Mouse (Mus musculus) lung, embryonic 14.5 days (tissue): ENCODE data around the gene Clasrp. TPM values are rescaled to one million over a fixed set of nuclear protein-coding genes. Genes with fewer than 3 reads are reported as not detected.

Source experiments
- ATAC-seq: fragments of 200-750 bp; cut with Nextera tagmentation; 2 replicates; pipeline ENCODE4 v1.8.0; 2017; ENCODE audit warnings: mild to moderate bottlenecking, moderate TSS enrichment, moderate library complexity; ENCODE audit not compliant: insufficient read depth
- DNase-seq: peaks from one replicate; pipeline ENCODE4 v3.0.0-alpha.2; 2015
- H3K27ac ChIP-seq: fragments of 300-500 bp; sonication (generic); 2 replicates; pipeline ENCODE4 v1.5.1; 2014; ENCODE audit warnings: low read depth, mild to moderate bottlenecking, moderate library complexity
- H3K27me3 ChIP-seq: fragments of 300-500 bp; sonication (generic); 2 replicates; pipeline ENCODE4 v1.6.1; 2014; ENCODE audit warnings: low read length, control low read depth; ENCODE audit not compliant: insufficient read depth
- H3K36me3 ChIP-seq: fragments of 300-500 bp; sonication (generic); 2 replicates; pipeline ENCODE4 v1.6.1; 2014; ENCODE audit warnings: control low read depth; ENCODE audit not compliant: insufficient read depth
- H3K4me1 ChIP-seq: fragments of 300-500 bp; sonication (generic); 2 replicates; pipeline ENCODE4 v1.6.1; 2014; ENCODE audit warnings: antibody characterized with exemption, control low read depth; ENCODE audit not compliant: insufficient read depth
- H3K4me2 ChIP-seq: fragments of 300-500 bp; sonication (generic); 2 replicates; pipeline ENCODE4 v1.6.1; 2014; ENCODE audit warnings: mild to moderate bottlenecking
- H3K4me3 ChIP-seq: fragments of 300-500 bp; sonication (generic); 2 replicates; pipeline ENCODE4 v1.5.1; 2014; ENCODE audit warnings: low read depth, low read length
- H3K9ac ChIP-seq: fragments of 300-500 bp; sonication (generic); 2 replicates; pipeline ENCODE4 v1.6.1; 2014
- H3K9me3 ChIP-seq: fragments of 300-500 bp; sonication (generic); 2 replicates; pipeline ENCODE4 v1.6.1; 2016; ENCODE audit warnings: low read depth, low read length, control low read depth
- CTCF ChIP-seq: IDR thresholded peaks from 2 replicates; pipeline ENCODE4 v1.5.1; 2016; ENCODE audit warnings: antibody characterized with exemption, low read depth
- WGBS: fragments of 180-500 bp; shearing (Covaris S2); extraction: QIAGEN DNeasy Blood & Tissue Kit; methylation state at CpG from one replicate; pipeline ENCODE4 v1.1.7; 2014; 5-methylcytosine and 5-hydroxymethylcytosine counted together
- polyA plus RNA-seq: library from polyadenylated mRNA; unstranded; fragments of >200 nt; fragmentation: Nextera tagmentation; extraction: Ambion mirVana; gene quantifications from 2 replicates; pipeline ENCODE4 v1.2.1, GENCODE M21; 2014

Clasrp gene
- polyA plus RNA-seq, 1 experiment from 2014 or later: 51.5 TPM

- Histone ChIP-seq H3K4me1 (peaks cover 5% of the 10 kb centered on the region; the same call in 1 of the 2 replicates), H3K9ac (0 out of 2 replicates have a peak overlapping the region, but pooled peaks have one; percentile 6), H3K27ac (peak overlapping the region; percentile 36; the same call in 1 of the 2 replicates), H3K4me2 (0 out of 2 replicates have a peak overlapping the region, but pooled peaks have one; percentile 15), H3K27me3 (no peaks in the 10 kb centered on the region), H3K9me3 (no peaks in the 10 kb centered on the region), H3K4me3 (no peak overlapping the region), H3K36me3 (peaks cover 30% of the 10 kb centered on the region)
- no peak for TF ChIP-seq CTCF
- ATAC-seq: no peak; the same call in 1 of the 2 replicates
- 88% methylated on average over 6 of the region's 6 CpGs for WGBS
- DNase-seq: no peak
These were observed 46.0 kb downstream of the Clasrp start for GRCm38 (mm10) chr7:19557982-19558900.

- peaks cover 5% of the 10 kb centered on the region; the same call in 1 of the 2 replicates for H3K4me1 ChIP-seq
- H3K4me2 ChIP-seq: no peak overlapping the region
- no peak overlapping the region for H3K9ac ChIP-seq
- no peaks in the 10 kb centered on the region for H3K27me3 ChIP-seq
- DNase-seq (no peak), ATAC-seq (no peak)
- no peak overlapping the region for H3K27ac ChIP-seq
- TF ChIP-seq CTCF: no peak
- peaks cover 38% of the 10 kb centered on the region for H3K36me3 ChIP-seq
- H3K4me3 ChIP-seq: no peak overlapping the region
- H3K9me3 ChIP-seq: no peaks in the 10 kb centered on the region
- WGBS: 90% methylated on average over 2 of the region's 2 CpGs
These were observed 47.2 kb downstream of the Clasrp start for GRCm38 (mm10) chr7:19557086-19557485.

- ATAC-seq (no peak), DNase-seq (no peak)
- Histone ChIP-seq H3K4me1 (no peaks in the 10 kb centered on the region), H3K27ac (no peak overlapping the region), H3K4me3 (no peak overlapping the region), H3K9ac (no peak overlapping the region), H3K36me3 (peaks cover 40% of the 10 kb centered on the region), H3K4me2 (no peak overlapping the region), H3K27me3 (no peaks in the 10 kb centered on the region), H3K9me3 (no peaks in the 10 kb centered on the region)
- 55% methylated on average over 1 of the region's 1 CpGs for WGBS
- no peak for TF ChIP-seq CTCF
These were observed 50.1 kb downstream of the Clasrp start for GRCm38 (mm10) chr7:19554168-19554567.

- no peak for DNase-seq
- WGBS: 42% methylated on average over 2 of the region's 2 CpGs
- H3K4me1 ChIP-seq: no peaks in the 10 kb centered on the region; the same call in 1 of the 2 replicates
- no peaks in the 10 kb centered on the region for H3K9me3 ChIP-seq
- H3K4me3 ChIP-seq: no peak overlapping the region
- H3K27ac ChIP-seq: no peak overlapping the region
- no peaks in the 10 kb centered on the region for H3K27me3 ChIP-seq
- no peak for ATAC-seq
- H3K4me2 ChIP-seq: no peak overlapping the region
- H3K9ac ChIP-seq: no peak overlapping the region
- TF ChIP-seq CTCF: no peak
- H3K36me3 ChIP-seq: peaks cover 35% of the 10 kb centered on the region
These were observed 51.8 kb downstream of the Clasrp start for GRCm38 (mm10) chr7:19552443-19552842.

GRCm38 (mm10) chr7:19551634-19552033 lies 52.7 kb downstream of the Clasrp start:
- no peak overlapping the region for H3K9ac ChIP-seq
- no peak overlapping the region for H3K4me3 ChIP-seq
- 84% methylated on average over 5 of the region's 5 CpGs for WGBS
- no peak for DNase-seq
- TF ChIP-seq CTCF: no peak
- peaks cover 38% of the 10 kb centered on the region for H3K36me3 ChIP-seq
- no peak for ATAC-seq
- no peak overlapping the region for H3K4me2 ChIP-seq
- H3K9me3 ChIP-seq: no peaks in the 10 kb centered on the region
- H3K4me1 ChIP-seq: peaks cover 5% of the 10 kb centered on the region
- no peaks in the 10 kb centered on the region for H3K27me3 ChIP-seq
- no peak overlapping the region for H3K27ac ChIP-seq

- no peak overlapping the region for H3K4me2 ChIP-seq
- H3K4me3 ChIP-seq: no peak overlapping the region
- WGBS: 62% methylated on average over 10 of the region's 10 CpGs
- ATAC-seq (no peak), DNase-seq (peak; percentile 44)
- H3K27ac ChIP-seq: no peak overlapping the region
- no peak for TF ChIP-seq CTCF
- peaks cover 10% of the 10 kb centered on the region for H3K4me1 ChIP-seq
- no peaks in the 10 kb centered on the region for H3K27me3 ChIP-seq
- no peaks in the 10 kb centered on the region for H3K9me3 ChIP-seq
- H3K36me3 ChIP-seq: peaks cover 24% of the 10 kb centered on the region
- no peak overlapping the region for H3K9ac ChIP-seq
These were observed 54.9 kb downstream of the Clasrp start for GRCm38 (mm10) chr7:19549394-19549793.

GRCm38 (mm10) chr7:19547344-19547969 lies 56.8 kb downstream of the Clasrp start:
- no peak for TF ChIP-seq CTCF
- 58% methylated on average over 2 of the region's 2 CpGs for WGBS
- ATAC-seq: peak; percentile 47; the same call in 1 of the 2 replicates

More at GRCm38 (mm10) chr7:19547344-19547969, 56.8 kb downstream of the Clasrp start:
- H3K27me3 ChIP-seq: no peaks in the 10 kb centered on the region
- H3K4me2 ChIP-seq: no peak overlapping the region
- no peaks in the 10 kb centered on the region for H3K9me3 ChIP-seq
- H3K9ac ChIP-seq: no peak overlapping the region
- H3K27ac ChIP-seq: peak overlapping the region; percentile 59; the same call in 1 of the 2 replicates
- peaks cover 9% of the 10 kb centered on the region for H3K36me3 ChIP-seq
- DNase-seq: no peak
- no peak overlapping the region for H3K4me3 ChIP-seq
- peaks cover 10% of the 10 kb centered on the region for H3K4me1 ChIP-seq
